Mouse (Mus musculus): ENCODE data around the gene Shisa7.
"Not testable (repeated sequence)": the region's sequence is repeated elsewhere in the genome, so short reads cannot be mapped to it uniquely, and the experiment has no call there.

Shisa7 gene

DNA sequence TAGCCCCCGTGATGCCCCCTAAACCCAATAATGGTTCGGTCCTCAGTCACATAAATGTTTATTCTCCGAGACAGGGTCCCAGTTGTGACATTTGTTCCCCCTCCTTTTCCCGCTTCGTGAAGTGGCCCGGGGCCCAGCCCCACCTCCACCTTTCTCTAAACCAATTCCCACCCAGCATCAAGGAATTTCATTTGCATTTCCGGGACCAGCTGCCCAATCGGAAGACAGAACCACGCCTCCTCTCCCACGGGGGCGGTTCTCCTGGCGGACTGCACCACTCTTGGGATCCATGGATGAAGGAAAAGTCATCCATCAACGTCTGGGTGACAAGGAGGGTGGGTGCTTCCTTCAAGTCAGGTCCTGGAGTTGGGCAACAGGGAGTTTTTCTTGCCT is 417 bp upstream of the Shisa7 start:
- DNase-seq (ENCODE audit: low spot score) = peak; percentile 94

DNA sequence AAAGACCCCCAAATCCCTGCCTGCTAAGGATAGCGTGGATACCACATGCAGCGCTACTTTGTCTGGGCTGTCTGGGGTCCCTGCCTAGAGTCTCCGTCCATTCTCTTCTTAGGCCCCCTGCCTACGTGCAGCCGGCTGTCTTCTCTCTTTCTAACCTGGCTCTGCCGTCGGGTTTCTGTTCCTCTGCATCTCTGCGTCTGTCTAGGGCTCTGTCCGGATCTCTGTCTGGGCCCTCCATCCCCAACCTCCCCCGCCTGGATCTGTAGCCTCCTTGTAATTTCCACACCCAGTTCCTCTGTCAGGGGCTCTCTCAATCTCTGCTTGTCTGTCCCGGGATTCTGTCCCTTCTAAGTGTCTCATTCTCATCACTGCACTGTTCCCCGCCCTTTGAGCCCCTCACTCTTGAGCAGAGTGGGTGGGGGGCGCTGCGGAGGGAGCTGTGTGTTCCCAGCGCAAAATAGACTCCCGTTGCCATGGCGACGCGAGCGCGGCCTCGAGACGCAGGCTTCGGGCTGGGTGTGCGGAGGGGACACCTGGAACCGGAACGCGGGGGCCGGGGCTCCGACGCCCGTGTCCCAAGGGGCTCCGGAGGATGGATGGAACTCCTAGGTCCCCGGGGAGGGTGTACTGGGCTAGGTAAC is 772 bp downstream of the Shisa7 start:
- peak; percentile 74 for DNase-seq (ENCODE audit: low spot score)

DNA sequence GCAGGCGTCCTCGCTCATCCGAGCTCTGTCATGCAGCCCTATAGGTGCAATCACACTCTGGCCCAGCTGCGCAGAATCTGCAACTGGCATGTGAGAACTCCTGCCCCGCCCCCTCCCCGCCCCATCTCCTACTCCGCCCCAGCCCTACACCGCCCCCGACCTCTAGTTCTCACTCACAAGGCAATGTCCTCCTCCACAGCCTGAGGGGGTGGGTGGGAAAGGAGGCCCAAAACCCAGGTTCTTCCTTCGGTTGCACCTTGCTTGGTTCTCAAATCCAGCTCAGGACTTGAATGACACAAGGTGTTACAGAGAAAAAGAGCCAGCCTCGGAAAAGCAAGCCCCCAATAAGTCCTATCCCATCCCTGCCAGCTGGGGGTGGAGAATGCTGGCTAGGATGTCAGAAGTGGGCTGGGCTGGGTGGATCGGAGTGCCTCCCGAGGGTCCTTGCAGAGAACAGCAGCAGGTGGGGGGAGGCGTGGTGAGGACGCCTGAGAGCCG is 1.8 kb downstream of the Shisa7 start:
- DNase-seq (ENCODE audit: low spot score) = peak; percentile 66

DNA sequence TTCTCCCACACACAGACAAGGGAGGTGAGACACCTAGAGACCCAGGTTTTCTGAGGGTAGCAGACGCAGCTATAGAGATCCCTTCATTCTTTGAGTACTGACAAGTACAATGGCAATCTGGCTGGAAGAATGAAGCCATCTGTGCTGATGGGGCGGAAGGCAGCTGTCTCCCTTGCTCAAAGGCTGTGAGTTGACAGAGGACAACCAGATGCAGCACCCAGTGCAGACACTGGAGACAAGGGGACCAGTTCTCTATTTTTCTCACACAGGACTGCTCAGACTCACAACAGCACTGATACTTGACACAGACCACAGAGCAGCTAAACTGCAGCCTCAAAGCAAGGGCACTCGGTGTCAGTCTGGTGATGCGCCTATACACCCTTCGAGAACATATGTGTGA is 2.4 kb downstream of the Shisa7 start:
- DNase-seq (ENCODE audit: low spot score) = no peak

DNA sequence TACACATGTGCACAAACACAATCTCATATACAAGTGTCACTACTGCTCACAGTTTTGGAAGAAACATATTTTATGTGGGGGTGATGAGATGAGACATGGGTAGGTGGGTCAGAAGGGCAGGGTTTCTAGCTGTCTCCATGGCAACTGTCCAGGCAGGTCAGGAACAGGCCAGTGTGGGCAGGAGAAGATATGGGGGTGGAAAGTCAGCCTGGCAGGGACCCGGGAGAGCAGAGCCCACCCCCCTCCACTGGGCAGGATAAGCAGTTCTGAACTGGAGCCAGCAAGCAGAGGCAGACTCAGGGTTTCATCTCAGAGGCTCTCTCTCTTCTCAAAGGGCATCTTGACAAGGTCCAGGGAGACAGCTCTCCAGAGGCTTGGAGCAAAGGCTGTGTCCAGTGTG is 6.9 kb downstream of the Shisa7 start:
- DNase-seq (ENCODE audit: low spot score) = no peak

DNA sequence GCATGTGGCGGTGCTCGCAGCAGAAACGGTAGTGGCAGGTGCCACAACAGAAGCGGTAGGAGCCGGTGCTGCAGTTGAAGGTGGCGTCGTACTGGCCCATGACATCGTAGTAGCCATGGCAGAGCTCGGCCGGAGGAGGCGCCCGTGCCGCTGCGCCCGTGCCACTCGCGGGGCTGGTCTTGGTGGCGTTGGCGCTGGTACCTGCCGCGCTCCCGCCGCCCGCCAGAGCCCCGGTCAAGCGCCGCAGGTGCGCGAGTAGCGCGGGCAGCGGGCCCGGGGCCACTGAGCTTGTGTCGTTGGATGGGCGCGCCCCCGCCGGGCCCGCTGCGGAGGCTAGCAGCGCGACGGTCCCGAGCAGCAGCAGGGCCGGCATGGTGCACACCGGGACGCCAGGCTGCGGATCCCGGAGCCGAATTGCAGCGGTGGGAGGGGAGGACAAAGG is 8.1 kb downstream of the Shisa7 start:
- DNase-seq (ENCODE audit: low spot score) = peak; percentile 70

DNA sequence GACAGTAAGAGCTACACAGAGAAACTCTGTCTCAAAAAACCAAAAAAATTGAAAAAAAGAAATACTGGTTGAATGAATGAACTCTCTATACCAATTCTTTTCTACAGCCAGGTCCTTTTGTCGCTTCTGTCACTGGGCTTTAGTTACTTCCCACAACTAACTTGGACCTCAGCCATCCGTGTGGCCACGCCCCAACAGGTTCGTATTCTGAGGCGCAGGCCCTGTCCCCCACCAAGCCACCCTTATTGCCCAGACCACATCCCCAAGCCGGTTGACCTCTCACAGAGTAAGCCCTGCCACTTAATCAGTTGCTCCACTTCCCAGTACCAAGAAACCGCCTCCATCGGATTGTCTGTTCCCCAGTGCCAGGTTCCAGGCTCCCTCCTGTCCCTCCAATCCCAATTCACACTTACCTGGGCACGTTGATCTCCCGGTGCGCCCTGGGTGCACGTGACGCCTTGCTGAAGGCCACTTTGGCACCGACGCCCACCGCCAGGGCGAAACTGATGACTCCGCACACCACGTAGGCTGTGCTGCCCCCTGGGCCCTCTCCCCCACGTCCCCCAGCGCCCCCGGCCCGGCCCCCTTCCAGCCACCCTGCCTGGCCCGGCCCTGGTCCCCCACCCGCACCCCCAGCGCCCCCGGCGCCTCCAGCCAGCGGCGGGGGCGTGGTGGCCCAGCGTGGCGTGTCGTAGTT is 8.7 kb downstream of the Shisa7 start:
- DNase-seq (ENCODE audit: low spot score) = no peak

DNA sequence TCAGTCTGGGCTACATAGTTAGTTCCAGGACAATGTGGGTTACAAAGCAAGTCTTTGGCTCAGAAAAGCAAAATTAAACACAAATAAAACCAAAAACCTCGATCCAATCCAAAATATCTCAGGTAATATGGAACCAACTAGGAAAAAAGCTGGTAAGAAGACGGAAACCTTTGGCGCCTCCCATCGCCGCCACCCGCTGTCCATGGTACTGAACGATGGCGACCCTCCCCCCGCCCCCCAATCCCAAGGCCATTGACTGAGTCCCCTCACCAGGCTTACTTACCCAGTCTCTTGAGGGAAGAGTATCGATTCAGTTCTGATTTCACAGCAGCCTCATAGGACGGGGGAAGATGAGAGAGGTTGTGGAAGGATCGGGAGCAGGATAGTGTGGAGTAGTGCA is 14.0 kb downstream of the Shisa7 start:
- DNase-seq (ENCODE audit: low spot score) = peak; percentile 51

DNA sequence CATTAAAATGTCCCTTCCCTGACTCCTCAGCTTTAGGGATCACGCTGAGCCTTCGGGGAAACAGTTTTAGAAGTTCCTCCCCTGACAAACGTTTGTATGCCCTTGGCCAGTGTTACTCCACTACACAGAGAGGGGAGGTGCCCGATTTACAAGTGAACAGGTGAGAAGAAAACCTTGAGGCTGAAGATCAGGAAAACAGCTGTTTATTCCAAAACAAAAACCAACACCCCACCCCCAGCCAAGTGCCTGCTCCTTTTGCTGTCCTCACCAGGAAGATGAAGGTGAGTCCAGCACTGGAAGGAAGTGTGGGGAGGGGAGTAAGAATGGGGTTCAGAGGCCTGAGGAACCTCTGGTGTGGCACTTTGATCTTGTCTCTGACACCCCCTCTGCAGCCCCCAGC is 19.1 kb downstream of the Shisa7 start:
- no peak for DNase-seq (ENCODE audit: low spot score)

DNA sequence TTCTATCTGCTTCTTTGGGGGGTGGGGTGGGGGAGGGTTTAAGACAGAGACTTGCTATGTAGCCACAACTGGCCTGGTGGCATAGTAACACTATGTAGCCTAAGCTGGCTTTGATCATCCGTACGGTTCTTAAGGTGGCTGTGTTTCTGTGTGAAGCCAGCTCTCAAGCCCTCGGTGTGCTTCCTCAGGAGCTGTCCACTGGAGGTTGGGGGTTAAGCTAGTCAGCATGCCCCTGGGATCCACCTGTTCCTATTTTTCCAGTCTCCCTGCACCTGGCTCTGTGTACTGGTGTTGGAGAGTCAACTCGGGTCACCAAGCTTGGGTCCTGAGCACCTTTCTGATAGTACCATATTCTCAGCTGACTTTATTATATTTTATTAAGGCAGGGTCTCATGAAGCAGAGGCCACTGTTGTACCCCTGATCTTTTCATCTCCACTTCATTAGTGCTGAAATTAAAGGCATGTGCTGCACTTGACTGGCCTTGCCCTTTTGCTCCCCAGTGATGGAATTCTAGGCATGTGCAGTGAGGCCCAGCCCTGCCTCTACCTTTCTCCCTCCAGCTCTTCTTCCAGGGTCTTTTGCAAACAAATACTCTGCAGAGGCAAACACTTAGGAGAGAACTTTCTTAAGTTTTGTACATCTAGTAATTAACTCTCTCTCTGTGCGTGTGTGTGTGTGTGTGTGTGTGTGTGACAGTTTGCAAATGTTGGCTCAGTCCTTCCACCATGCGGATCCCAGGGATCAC is 22.2 kb downstream of the Shisa7 start:
- DNase-seq (ENCODE audit: low spot score) = no peak

DNA sequence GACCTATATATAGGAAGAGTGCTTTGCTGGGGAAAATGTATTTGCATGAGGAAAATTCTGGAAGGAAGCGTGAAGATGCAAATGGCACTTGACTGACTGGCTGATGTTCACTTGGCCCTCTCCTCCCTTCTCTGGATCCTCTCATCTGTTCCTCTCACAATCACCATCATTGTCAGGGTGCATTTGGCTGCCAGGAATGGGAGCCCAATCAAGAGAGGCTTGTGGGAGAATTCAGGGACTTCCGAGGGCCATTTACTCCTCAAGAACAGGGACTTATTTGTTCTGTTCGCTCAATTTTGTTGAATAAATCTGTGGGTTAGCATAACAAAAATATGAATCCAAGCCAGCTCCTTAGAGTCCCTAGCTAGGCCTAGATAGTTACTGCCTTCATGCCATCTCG is 22.8 kb downstream of the Shisa7 start:
- no peak for DNase-seq (ENCODE audit: low spot score)

DNA sequence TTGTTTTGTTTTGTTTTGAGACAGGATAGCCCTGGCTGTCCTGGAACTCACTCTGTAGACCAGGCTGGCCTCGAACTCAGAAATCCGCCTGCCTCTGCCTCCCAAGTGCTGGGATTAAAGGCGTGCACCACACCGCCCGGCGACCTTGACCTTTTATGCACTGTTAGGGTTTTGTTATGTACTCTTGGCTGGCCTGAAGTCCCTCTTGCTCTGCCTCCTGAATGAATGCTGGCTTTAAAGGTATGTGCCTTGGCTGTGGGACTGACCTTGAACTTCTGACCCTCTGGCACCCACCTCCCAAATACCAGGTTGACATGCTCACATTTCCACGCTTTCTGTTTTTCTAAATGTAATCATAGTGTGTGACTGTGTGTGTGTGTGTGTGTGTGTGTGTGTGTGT is 23.6 kb downstream of the Shisa7 start:
- DNase-seq (ENCODE audit: low spot score) = not testable (repeated sequence)

DNA sequence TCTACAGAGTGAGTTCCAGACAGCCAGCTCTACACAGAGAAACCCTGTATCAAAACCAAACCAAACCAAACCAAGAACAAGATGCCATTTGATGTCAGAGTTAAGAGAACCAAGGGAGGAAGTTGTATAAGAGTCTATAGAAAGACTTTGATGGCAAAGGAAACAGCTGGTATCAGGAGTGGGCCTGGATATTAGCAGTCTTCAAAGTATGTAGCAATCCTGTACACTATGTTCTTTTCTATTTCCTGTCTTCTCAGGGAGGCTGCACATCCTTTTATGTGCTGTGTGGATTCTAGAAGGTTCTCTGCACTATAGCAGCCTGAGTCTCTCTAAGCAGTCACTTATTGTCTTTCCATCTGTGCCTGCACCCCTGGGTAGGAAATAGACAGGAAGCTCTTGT is 27.9 kb downstream of the Shisa7 start:
- DNase-seq (ENCODE audit: low spot score) = no peak

DNA sequence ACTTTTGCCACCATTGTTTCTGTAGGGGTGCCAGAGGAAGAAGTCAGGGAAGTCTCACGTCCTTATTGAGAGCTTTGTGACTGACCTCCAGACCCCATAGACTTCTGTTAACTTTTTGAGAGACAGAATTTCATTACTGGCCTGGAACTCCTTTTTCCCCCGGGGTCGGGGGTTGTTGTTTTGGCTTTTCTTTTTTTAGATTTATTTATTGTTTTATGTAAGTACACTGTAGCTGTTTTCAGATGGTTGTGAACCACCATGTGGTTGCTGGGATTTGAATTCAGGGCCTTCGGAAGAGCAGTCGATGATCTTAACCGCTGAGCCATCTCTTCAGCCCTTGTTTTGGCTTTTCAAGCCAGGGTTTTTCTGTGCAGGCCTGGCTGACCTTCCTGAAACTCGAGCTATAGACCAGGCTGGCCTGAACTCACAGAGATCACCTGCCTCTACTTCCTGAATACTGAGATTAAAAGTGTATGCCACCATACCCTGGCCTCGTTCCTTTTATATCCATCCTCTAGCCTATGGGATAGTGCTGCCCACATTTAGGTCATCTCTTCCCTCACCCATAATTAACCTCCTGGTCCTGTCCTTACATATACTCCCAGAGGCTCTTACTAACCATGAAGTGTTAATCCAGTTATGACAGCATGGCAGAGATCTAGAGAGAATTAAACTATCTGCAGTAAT is 31.2 kb downstream of the Shisa7 start:
- DNase-seq (ENCODE audit: low spot score) = no peak

DNA sequence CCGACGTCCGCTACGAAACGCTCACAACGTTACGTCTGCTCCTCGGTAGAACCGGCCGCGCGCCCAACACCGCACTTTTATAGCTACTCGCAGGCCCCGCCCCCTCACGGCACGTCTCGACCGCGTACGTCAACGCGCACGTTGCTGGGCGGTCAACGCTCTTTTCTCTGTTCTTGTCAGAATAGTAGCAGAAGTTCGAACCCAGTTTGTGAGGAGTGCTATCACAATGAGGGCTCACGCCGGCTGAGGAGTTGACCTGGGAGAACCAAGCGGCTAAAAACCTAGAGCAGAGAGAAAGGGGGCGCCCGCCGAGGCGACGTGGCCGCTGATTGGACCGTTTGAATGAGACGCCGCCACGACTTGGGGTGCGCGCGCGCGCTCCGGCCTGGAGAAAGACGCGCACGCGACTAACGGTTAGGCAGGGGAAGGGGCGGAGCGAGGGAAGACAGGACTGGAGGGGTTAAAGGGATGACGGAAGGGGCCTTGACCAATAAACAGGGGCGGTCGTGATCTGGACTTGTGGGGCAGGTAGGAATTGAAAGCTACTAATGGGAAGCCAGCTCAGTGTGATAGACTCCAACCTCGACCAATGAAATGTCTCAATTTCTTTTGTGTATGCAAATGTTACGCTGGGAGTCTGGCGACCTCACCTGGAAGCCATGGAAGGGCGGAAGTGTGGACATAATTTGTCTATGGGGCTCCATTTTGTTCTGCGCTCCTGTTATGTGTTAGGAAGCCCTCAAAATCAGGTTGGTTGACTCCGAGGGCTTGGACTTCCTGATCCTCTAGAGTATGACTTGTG is 32.0 kb downstream of the Shisa7 start, which contains the start of gene Ube2s:
Gene Ube2s (minus strand): TSS at position 288 of the 802 bp plus-strand sequence.
- DNase-seq (ENCODE audit: low spot score) = peak; percentile 100

DNA sequence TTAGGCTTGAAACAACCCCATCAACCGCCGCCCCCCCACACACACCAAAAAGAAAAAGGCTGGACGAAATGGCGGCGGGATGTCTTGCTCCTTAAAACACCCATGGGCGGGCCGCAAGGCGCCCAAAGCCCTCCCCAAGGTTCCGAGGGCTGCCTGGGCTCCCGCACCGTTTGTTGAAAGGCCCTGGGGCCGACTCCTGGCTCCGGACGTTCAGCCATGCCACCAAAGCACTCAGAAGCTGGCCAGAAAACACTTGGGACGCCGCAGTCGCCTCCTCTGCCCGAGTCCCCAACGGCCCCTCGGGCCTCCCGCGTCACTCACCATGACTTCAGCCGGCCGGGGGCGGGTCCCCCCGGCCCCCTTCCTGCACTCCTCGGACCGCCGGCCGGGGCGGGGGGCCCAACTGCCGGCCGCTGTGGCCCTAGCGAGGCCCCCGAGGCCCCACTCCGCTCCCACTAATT is 32.6 kb downstream of the Shisa7 start:
- peak; percentile 45 for DNase-seq (ENCODE audit: low spot score)

DNA sequence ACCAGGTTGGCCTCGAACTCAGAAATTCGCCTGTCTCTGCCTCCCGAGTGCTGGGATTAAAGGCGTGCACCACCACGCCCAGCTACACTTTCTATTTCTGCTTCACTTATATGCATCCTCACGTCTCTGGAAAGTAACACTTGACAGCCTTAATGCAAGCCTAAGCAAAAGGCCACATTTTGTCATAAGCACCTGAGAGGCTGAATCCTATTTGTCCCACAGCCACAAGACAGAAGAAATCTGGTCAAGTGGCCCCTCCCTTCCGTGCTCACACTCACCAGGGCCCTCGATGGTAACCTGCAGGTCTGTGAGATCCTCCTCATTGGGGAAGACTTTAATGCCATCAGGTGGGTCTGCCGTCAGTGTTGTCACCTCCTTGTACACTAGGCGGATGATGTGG is 33.4 kb downstream of the Shisa7 start:
- DNase-seq (ENCODE audit: low spot score) = not testable (repeated sequence)

DNA sequence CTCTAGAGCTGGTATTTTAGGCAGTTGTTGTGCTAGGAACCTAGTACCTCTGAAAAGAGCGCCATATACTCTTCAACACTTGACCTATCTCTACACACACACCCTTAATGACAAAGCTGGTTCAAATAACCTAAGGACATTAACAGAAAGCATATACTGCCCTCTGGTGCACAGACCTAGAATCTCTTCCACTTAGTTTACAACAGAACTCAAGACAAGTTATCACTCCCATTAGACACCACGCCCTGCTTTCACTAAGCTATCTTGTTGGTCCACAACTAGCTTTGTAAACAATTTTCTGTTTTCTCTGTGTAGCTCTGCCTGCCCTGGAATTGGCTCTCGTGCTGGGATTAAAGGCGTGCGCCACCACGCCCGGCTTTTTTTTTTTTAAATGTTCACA is 37.8 kb downstream of the Shisa7 start:
- DNase-seq (ENCODE audit: low spot score) = peak; percentile 70

DNA sequence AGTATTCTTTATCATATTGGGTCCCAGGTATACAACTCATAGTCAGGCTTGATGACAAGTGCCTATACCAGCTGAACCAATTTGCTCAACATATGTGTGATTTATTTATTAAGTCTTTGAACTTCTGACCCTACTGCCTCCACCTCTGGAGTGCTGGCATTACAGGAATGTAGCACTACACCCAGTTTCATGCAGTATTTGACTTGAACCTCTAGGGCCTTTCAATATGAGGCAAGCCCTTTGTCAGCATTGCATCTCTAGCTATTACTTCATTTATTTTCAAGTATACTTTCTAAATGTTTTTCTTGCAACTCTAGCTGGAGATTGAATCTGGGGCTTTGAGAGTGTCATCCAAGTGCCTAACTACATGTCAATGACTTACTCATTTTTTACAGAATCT is 42.2 kb downstream of the Shisa7 start:
- no peak for DNase-seq (ENCODE audit: low spot score)

DNA sequence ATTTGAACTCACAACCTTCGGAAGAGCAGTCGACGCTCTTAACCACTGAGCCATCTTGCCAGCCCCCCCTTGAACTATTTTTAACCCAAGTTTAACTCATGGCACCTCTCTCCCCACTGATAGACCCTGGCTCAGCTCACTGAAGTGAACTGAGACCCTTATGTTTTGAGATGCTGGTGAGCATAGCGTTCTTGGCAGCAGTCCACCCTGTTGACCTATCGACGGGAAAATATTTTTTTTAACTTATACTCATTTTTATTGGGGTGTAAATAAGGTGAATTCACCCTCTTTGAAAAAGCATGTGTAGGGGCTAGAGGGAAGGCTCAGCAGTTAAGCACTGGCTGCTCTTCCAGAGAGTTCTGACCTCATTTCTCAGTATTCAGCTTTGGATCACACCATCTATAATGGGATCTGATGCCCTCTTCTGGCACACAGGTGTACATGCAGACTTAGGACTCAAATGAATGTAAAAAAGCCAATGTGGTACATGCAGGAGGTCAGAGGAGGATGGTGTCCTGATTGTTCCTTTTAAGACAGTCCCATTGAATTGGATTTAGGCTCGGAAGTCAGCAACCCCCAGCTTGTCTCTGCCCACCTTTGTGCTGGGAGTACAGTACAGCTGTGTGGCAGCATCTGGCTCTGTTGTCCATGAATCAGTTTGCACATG is 48.6 kb downstream of the Shisa7 start:
- DNase-seq (ENCODE audit: low spot score) = peak; percentile 73

Data from embryo, embryonic 10.5 days (tissue).